Mouse (Mus musculus): ENCODE measurements at regions not wholly inside any gene's neighbourhood (a gene's known extent, or its start where the extent isn't known, plus 50 kb on each side); places are given as distances from the start of the nearest gene placed in this dataset.

DNA sequence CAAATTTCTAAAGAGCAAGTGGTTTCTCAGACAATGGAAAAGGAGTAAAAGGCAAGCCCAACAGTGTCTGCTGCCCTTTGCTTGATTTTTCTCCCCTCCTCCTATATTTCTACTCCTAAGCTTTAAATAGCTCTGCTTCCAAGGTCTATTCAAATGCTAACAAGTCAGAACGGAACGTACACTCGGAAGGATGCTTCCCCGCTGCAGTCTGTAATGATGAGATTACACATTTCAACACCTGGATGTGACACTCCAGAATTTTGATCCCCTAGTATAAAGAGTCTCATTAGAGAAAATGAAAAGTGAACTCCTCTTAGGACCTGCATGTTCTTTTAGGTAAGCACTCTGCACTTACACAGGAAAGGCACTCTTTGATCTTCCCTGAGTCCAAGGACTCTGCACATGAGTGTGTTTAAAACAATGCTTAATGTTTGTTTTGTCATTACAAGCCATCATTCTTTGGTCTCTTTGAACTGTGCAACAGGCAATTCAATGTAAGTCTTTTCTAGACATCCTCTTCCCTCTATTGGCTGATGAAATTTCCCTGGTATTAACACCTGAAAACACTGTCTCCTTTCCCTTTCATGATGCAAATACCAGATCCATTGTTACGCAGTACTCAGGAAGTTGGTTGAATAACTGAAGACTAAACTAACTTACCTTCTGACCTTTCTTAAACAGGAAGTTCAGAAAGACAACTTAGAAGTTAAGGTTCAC, 278.7 kb downstream of the Epha7 start:
- H3K4me3 ChIP-seq (ENCODE audit: insufficient read depth, low read length) = no peak overlapping the region
- H3K27ac ChIP-seq (ENCODE audit: insufficient read depth, low read length) = no peak overlapping the region
- TF ChIP-seq POLR2A (IDR thresholded peaks at IDR 0.05; ENCODE audit: low read depth, low read length) = no peak
- no peak for TF ChIP-seq CTCF (IDR thresholded peaks at IDR 0.05; ENCODE audit: borderline replicate concordance, insufficient read depth, low read length)

DNA sequence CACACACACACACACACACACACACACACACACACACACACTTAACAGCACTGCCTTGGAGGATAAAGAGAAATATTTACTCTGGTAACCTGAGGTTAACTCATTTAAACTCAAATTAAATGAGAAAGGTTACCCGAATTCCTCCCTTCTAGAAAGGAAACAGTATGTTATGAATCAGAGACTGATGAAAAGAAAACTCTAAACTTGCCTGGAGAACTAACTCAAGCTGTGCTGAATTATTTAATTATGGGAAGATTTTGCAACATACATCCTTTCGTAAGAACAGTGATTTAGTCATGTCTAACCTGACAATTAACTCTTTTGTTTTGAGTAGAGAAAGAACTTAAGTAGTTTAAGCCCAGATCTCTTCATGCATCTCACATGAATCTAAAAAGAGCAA, 289.4 kb downstream of the Epha7 start:
- Histone ChIP-seq H3K4me1 (ENCODE audit: control insufficient read depth, insufficient read depth, low read length) (peaks cover 2% of the 10 kb centered on the region), H3K27ac (ENCODE audit: insufficient read depth, low read length) (peak overlapping the region; percentile 98), H3K4me3 (ENCODE audit: insufficient read depth, low read length) (no peak overlapping the region)
- TF ChIP-seq CTCF (IDR thresholded peaks at IDR 0.05; ENCODE audit: borderline replicate concordance, insufficient read depth, low read length) = no peak
- no peak for TF ChIP-seq POLR2A (IDR thresholded peaks at IDR 0.05; ENCODE audit: low read depth, low read length)

More for the DNA sequence above, 278.7 kb downstream of the Epha7 start:
- H3K4me1 ChIP-seq (ENCODE audit: control insufficient read depth, insufficient read depth, low read length) = peaks cover 6% of the 10 kb centered on the region

DNA sequence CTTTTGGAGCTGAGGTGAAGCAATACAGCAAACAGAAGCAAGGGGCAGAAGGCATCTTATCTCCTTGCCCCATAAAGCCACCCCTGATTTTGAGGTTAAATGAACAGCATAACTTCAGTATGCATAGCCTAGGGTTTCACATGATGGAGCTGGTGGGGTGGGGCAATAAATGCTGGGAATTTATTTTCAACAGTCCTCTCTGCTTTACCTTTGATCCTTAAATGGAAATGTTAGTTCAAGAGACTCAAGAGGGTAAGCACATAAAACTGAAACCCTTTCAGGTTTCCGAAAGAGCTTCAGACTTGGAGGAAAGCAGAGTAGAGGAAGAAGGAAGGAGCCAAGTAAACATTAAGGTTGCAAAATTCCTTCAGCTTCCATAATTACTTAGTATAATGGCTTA, 290.5 kb downstream of the Epha7 start:
- peaks cover 2% of the 10 kb centered on the region for H3K4me1 ChIP-seq (ENCODE audit: control insufficient read depth, insufficient read depth, low read length)
- TF ChIP-seq POLR2A (IDR thresholded peaks at IDR 0.05; ENCODE audit: low read depth, low read length) (no peak), CTCF (IDR thresholded peaks at IDR 0.05; ENCODE audit: borderline replicate concordance, insufficient read depth, low read length) (no peak)
- no peak overlapping the region for H3K27ac ChIP-seq (ENCODE audit: insufficient read depth, low read length)
- H3K4me3 ChIP-seq (ENCODE audit: insufficient read depth, low read length) = no peak overlapping the region

DNA sequence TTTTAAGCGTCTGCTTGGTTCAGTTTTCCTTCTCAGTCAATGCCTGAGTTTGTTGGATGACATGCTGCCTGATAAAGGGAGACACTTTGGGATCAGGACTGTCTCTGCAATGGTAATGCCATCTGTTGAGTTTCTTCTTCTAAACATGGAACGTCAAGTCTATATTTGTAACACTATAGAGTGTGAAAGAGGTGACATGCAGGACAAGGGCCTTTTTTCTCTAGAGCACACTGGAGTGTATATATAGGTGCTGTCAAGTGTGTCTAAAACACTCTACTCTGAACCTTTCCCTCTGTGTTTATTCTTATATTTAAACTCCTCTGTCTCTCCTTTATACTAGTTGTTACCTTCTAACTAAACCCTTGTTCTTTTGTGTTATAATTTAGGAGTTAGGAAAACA, 299.6 kb downstream of the Epha7 start:
- Histone ChIP-seq H3K27ac (ENCODE audit: insufficient read depth, low read length) (no peak overlapping the region), H3K4me3 (ENCODE audit: insufficient read depth, low read length) (no peak overlapping the region), H3K4me1 (ENCODE audit: control insufficient read depth, insufficient read depth, low read length) (no peaks in the 10 kb centered on the region)
- no peak for TF ChIP-seq CTCF (IDR thresholded peaks at IDR 0.05; ENCODE audit: borderline replicate concordance, insufficient read depth, low read length)

DNA sequence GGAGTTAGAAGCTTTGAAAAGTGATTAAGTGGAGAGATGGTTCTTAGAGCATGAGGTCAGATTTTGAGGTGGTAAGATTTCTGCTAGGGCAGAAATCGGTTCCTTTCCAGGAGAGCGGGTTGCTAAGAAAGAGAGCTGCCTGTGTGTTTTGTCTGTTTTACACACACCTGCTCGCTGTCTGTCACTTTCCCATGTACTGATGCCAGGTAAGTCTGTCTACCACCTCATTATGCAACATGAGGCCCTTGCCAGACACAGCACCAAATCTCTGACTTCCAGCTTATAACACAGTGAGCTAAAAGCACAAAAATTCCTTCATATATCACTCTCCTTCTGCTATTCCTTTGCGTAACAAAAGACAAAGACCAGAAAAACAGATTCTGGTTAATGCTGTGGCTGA, 304.1 kb downstream of the Epha7 start:
- Histone ChIP-seq H3K4me3 (ENCODE audit: insufficient read depth, low read length) (no peak overlapping the region), H3K4me1 (ENCODE audit: control insufficient read depth, insufficient read depth, low read length) (no peaks in the 10 kb centered on the region), H3K27ac (ENCODE audit: insufficient read depth, low read length) (no peak overlapping the region)
- TF ChIP-seq CTCF (IDR thresholded peaks at IDR 0.05; ENCODE audit: borderline replicate concordance, insufficient read depth, low read length) (no peak), POLR2A (IDR thresholded peaks at IDR 0.05; ENCODE audit: low read depth, low read length) (no peak)

DNA sequence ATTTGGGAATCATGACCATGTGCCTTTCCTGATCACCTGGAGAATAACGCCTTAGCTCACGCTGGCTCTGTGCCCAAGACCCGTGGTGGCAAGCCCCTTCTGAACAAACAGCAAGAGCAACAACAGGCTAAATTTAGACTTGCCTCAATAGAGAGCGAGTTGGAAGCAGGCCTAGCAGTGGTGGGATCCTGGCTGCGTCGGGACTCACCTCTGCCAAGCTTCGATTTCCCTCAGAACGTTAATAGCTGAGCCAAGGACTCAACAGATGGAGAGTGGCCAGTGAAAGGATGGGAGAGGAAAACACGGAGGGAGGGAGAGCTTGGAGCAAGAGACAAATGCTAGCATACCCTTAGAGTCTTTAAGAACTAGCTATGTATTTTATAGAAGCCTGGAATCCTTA, 305.0 kb downstream of the Epha7 start:
- Histone ChIP-seq H3K4me1 (ENCODE audit: control insufficient read depth, insufficient read depth, low read length) (no peaks in the 10 kb centered on the region), H3K27ac (ENCODE audit: insufficient read depth, low read length) (no peak overlapping the region), H3K4me3 (ENCODE audit: insufficient read depth, low read length) (no peak overlapping the region)
- TF ChIP-seq POLR2A (IDR thresholded peaks at IDR 0.05; ENCODE audit: low read depth, low read length) = no peak
- no peak for TF ChIP-seq CTCF (IDR thresholded peaks at IDR 0.05; ENCODE audit: borderline replicate concordance, insufficient read depth, low read length)

DNA sequence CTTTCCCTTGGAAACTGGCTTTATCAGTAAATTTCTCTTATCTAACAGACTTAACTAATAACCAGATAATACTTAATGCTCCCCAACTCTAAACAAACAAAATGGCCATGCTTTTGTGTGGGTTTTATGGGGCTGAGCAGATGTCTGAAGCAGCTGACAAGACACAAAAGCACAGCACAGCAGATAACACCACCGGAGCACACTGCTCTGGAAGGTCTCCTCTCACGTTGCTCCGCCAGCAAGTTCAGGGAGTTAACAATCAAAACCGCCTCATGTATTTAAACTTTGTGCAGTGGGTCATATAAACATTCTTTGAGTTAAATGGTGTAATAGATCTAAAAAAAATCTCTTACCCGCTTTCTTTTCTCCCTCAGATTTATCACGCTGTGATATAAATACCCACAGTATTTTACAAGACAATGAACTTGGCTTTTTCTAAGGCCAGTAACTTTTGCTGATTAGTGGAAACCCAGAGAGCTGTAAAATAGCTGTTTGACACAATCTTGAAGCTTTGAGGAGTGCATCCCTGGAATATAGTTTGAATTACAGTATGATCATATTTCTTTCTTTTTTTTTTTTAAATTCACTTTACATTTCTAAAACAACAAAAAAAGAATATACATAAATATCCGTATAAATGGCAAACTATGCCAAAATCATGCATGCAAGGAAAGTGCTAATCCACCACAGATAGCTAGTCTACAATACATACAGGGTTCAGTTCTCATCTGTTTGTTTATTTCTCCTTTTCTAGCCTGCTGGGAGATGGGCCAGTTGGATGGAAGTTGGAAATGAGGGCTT, 305.9 kb downstream of the Epha7 start:
- TF ChIP-seq CTCF (IDR thresholded peaks at IDR 0.05; ENCODE audit: borderline replicate concordance, insufficient read depth, low read length) (no peak), POLR2A (IDR thresholded peaks at IDR 0.05; ENCODE audit: low read depth, low read length) (no peak)
- Histone ChIP-seq H3K4me3 (ENCODE audit: insufficient read depth, low read length) (no peak overlapping the region), H3K4me1 (ENCODE audit: control insufficient read depth, insufficient read depth, low read length) (no peaks in the 10 kb centered on the region), H3K27ac (ENCODE audit: insufficient read depth, low read length) (no peak overlapping the region)

DNA sequence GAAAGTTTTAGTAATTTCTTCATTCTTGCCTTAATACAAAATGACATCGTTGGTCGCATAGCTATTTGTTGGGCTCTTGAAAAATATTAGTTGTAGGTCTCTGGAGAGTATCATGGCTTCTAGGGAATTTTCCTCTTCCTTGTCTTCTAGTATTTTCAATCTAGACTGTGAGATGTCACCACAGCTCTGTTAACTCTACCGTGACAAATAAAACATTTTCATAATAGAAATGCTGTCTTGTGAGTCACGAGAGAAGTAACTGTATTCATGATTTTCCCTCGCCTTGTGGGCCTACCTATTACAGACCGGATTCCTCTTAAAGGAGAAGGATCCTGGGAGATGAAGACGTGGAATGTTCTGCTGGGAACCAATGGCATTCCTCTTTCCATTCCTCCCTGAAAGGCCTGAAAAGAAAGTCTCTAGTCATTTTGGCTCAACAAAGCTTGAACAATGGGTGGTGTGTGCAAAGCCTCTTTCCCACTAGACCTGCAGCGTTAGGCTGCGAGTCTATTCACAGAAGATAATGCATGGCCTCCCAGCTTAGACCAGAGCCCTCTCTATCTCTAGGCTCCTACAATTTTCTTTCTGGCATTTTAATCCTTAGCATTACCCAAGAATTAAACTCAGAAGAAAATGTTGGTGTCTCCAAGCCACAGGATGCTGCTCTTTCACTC, 306.7 kb downstream of the Epha7 start:
- H3K27ac ChIP-seq (ENCODE audit: insufficient read depth, low read length) = no peak overlapping the region
- no peaks in the 10 kb centered on the region for H3K4me1 ChIP-seq (ENCODE audit: control insufficient read depth, insufficient read depth, low read length)
- no peak overlapping the region for H3K4me3 ChIP-seq (ENCODE audit: insufficient read depth, low read length)
- no peak for TF ChIP-seq POLR2A (IDR thresholded peaks at IDR 0.05; ENCODE audit: low read depth, low read length)
- TF ChIP-seq CTCF (IDR thresholded peaks at IDR 0.05; ENCODE audit: borderline replicate concordance, insufficient read depth, low read length) = no peak

DNA sequence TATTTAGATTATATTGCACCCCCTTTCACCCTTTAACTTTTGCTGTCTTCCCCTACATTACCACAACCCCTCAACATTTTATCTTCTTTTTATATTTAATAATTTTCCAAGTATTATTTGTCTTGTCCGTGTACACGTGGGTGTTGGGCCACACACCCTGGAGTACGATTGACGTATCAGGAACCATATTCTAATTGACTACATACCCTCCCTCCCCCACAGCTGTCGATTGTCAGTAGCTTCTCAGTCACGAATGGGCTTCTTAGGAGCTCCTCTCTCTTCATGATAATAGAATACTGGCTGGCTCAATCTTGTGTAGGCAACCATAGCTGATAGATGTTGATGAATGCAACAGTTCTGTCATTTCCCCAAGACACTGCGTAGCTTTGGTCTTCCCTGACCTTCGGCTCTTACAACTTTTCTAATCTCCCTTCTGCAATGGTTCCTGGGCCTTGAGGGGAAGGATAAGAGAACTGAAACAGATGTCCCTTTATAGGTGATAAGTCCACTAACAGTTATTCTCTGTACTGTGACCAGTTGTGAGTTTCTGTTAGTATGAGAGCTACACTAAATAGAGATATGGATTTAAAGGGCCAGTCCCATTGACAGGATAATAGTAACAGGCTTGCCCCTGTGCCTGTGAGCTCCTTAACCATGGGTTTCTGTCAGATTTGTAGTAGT, 310.9 kb downstream of the Epha7 start:
- H3K27ac ChIP-seq (ENCODE audit: insufficient read depth, low read length) = no peak overlapping the region
- no peak overlapping the region for H3K4me3 ChIP-seq (ENCODE audit: insufficient read depth, low read length)
- TF ChIP-seq CTCF (IDR thresholded peaks at IDR 0.05; ENCODE audit: borderline replicate concordance, insufficient read depth, low read length) = no peak
- no peak for TF ChIP-seq POLR2A (IDR thresholded peaks at IDR 0.05; ENCODE audit: low read depth, low read length)
- H3K4me1 ChIP-seq (ENCODE audit: control insufficient read depth, insufficient read depth, low read length) = no peaks in the 10 kb centered on the region

Data from embryonic fibroblast, embryonic 13.5 days (primary cell).